Mouse (Mus musculus): ENCODE results near the gene Boll. TPM values are rescaled to one million over a fixed set of nuclear protein-coding genes. Genes with fewer than 3 reads are reported as not detected.

The Boll gene
- total and polyA plus RNA-seq, 3 experiments, result not detected

- Histone ChIP-seq H3K9ac (ENCODE audit: insufficient read depth, low read depth) (no peak overlapping the region), H3K36me3 (replicated peaks in 1 of 2; ENCODE audit: control insufficient read depth in 1 of 2, insufficient read depth in 1 of 2, low read length in 1 of 2) (no peaks in the 10 kb centered on the region), H3K79me2 (replicated peaks; ENCODE audit: control insufficient read depth, extremely low read depth, insufficient read depth, poor library complexity, severe bottlenecking) (no peaks in the 10 kb centered on the region), H3K9me3 (replicated peaks; ENCODE audit: low read length) (no peaks in the 10 kb centered on the region), H3K27me3 (replicated peaks) (no peaks in the 10 kb centered on the region), H3K27ac (ENCODE audit: insufficient read depth, low read depth) (no peak overlapping the region), H3K4me2 (ENCODE audit: insufficient read depth, low read depth, poor library complexity, severe bottlenecking) (no peak overlapping the region), H3K4me3 (replicated peaks in 1 of 3; ENCODE audit: low read depth in 2 of 3, low read length in 2 of 3, poor library complexity in 1 of 3) (no peak overlapping the region), H3K4me1 (ENCODE audit: control insufficient read depth in 1 of 2, insufficient read depth in 2 of 2) (no peaks in the 10 kb centered on the region)
- in situ Hi-C loops (cut with MboI; ENCODE audit: low pct_ligation_motif_present, low pct_unique_long_range_greater_than_20kb, low sequenced_read_pairs), result no loop called here
- dilution Hi-C loops (cut with MboI; ENCODE audit: extremely low pct_ligation_motif_present, extremely low pct_unique_long_range_greater_than_20kb, low sequenced_read_pairs), result no loop called here
- no peak for DNase-seq (ENCODE audit: extremely low read depth)
- TF ChIP-seq ZMIZ1 (IDR thresholded peaks at IDR 0.05; ENCODE audit: low read depth, low read length) (no peak), MAX (IDR thresholded peaks at IDR 0.05; ENCODE audit: low read length) (no peak), PAX5 (IDR thresholded peaks at IDR 0.05; ENCODE audit: low read length) (no peak), BHLHE40 (IDR thresholded peaks at IDR 0.05; ENCODE audit: low read depth, low read length) (no peak), E2F4 (IDR thresholded peaks at IDR 0.05; ENCODE audit: insufficient replicate concordance, low read depth, low read length) (no peak), JUND (conservative IDR thresholded peaks at IDR 0.05; ENCODE audit: low read depth, low read length) (no peak), CTCF (conservative IDR thresholded peaks at IDR 0.05 in 1 of 2, IDR thresholded peaks at IDR 0.05 in 1 of 2; ENCODE audit: low read depth in 2 of 2, low read length in 2 of 2) (no peak)
Measured at GRCm38 (mm10) chr1:55201850-55202752, 161.2 kb downstream of the Boll start.

- Histone ChIP-seq H3K4me3 (replicated peaks in 1 of 3; ENCODE audit: low read depth in 2 of 3, low read length in 2 of 3, poor library complexity in 1 of 3) (no peak overlapping the region), H3K27ac (ENCODE audit: insufficient read depth, low read depth) (no peak overlapping the region), H3K9me3 (replicated peaks; ENCODE audit: low read length) (no peaks in the 10 kb centered on the region), H3K36me3 (replicated peaks in 1 of 2; ENCODE audit: control insufficient read depth in 1 of 2, insufficient read depth in 1 of 2, low read length in 1 of 2) (no peaks in the 10 kb centered on the region), H3K4me2 (ENCODE audit: insufficient read depth, low read depth, poor library complexity, severe bottlenecking) (no peak overlapping the region), H3K79me2 (replicated peaks; ENCODE audit: control insufficient read depth, extremely low read depth, insufficient read depth, poor library complexity, severe bottlenecking) (no peaks in the 10 kb centered on the region), H3K4me1 (ENCODE audit: control insufficient read depth in 1 of 2, insufficient read depth in 2 of 2) (no peaks in the 10 kb centered on the region), H3K9ac (ENCODE audit: insufficient read depth, low read depth) (no peak overlapping the region), H3K27me3 (replicated peaks) (no peaks in the 10 kb centered on the region)
- DNase-seq (ENCODE audit: extremely low read depth), result no peak
- TF ChIP-seq ELF1 (IDR thresholded peaks at IDR 0.05; ENCODE audit: low read depth, low read length), result no peak
- no peak for TF ChIP-seq PAX5 (IDR thresholded peaks at IDR 0.05; ENCODE audit: low read length)
- no peak for TF ChIP-seq RAD21 (IDR thresholded peaks at IDR 0.05; ENCODE audit: low read depth, low read length)
- no peak for TF ChIP-seq ZKSCAN1 (IDR thresholded peaks at IDR 0.05; ENCODE audit: borderline replicate concordance, low read depth, low read length)
- TF ChIP-seq JUN (IDR thresholded peaks at IDR 0.05; ENCODE audit: insufficient read depth, low read depth, low read length), result no peak
- TF ChIP-seq USF1 (IDR thresholded peaks at IDR 0.05; ENCODE audit: low read depth, low read length), result no peak
- TF ChIP-seq NELFE (IDR thresholded peaks at IDR 0.05; ENCODE audit: low read depth, low read length), result no peak
- TF ChIP-seq UBTF (IDR thresholded peaks at IDR 0.05; ENCODE audit: low read depth, low read length), result no peak
- TF ChIP-seq MEF2A (IDR thresholded peaks at IDR 0.05; ENCODE audit: borderline replicate concordance, low read depth, low read length), result no peak
- TF ChIP-seq MXI1 (IDR thresholded peaks at IDR 0.05; ENCODE audit: low read depth, low read length), result no peak
- no peak for TF ChIP-seq MAZ (IDR thresholded peaks at IDR 0.05; ENCODE audit: low read depth, low read length)
- no peak for TF ChIP-seq NRF1 (IDR thresholded peaks at IDR 0.05; ENCODE audit: low read depth, low read length)
- TF ChIP-seq RCOR1 (conservative IDR thresholded peaks at IDR 0.05; ENCODE audit: low read depth, low read length), result no peak
- TF ChIP-seq ZC3H11A (IDR thresholded peaks at IDR 0.05; ENCODE audit: low read depth, low read length), result no peak
- no peak for TF ChIP-seq EP300 (IDR thresholded peaks at IDR 0.05; ENCODE audit: low read length)
- no peak for TF ChIP-seq SMC3 (IDR thresholded peaks at IDR 0.05; ENCODE audit: low read depth, low read length)
- no peak for TF ChIP-seq GABPA (IDR thresholded peaks at IDR 0.05; ENCODE audit: insufficient replicate concordance, low read depth, low read length)
- no peak for TF ChIP-seq CHD1 (IDR thresholded peaks at IDR 0.05; ENCODE audit: low read depth, low read length)
- TF ChIP-seq POLR2AphosphoS2 (IDR thresholded peaks at IDR 0.05; ENCODE audit: low read depth, low read length), result no peak
- TF ChIP-seq ZNF384 (IDR thresholded peaks at IDR 0.05; ENCODE audit: low read depth, low read length), result no peak
- dilution Hi-C loops (cut with MboI; ENCODE audit: extremely low pct_ligation_motif_present, extremely low pct_unique_long_range_greater_than_20kb, low sequenced_read_pairs) (no loop called here), in situ Hi-C loops (cut with MboI; ENCODE audit: low pct_ligation_motif_present, low pct_unique_long_range_greater_than_20kb, low sequenced_read_pairs) (no loop called here)
Measured at GRCm38 (mm10) chr1:55198719-55199118, 164.6 kb downstream of the Boll start.

All from CH12.LX (cell line).